Mouse (Mus musculus): ENCODE results near the gene Sin3b. TPM values are rescaled to one million over a fixed set of nuclear protein-coding genes. Genes with fewer than 3 reads are reported as not detected.
"Not testable (repeated sequence)": the region's sequence is repeated elsewhere in the genome, so short reads cannot be mapped to it uniquely, and the experiment has no call there.

The Sin3b gene
- total RNA-seq (2021), result 100 to 1,000 TPM; 139 to 142 TPM

GRCm38 (mm10) chr8:72722769-72723650 is at the start of gene Sin3b:
Gene Sin3b, plus strand, starts transcription at chr8:72723285.
- intact Hi-C loops (cut with DNase I), result no loop called here

GRCm38 (mm10) chr8:72674184-72674583 is 48.9 kb upstream of the Sin3b start:
- intact Hi-C loops (cut with DNase I), result no loop called here
- peak in 1 of 2 experiments; percentile 28 for DNase-seq (ENCODE audit: low spot score in 2 of 2)

More at GRCm38 (mm10) chr8:72722769-72723650, at the start of gene Sin3b:
- DNase-seq (ENCODE audit: low spot score in 2 of 2), result peak; percentile 89 to 96

GRCm38 (mm10) chr8:72676436-72676835 is 46.6 kb upstream of the Sin3b start:
- intact Hi-C loops (cut with DNase I), result no loop called here
- DNase-seq (ENCODE audit: low spot score in 2 of 2), result no peak

- DNase-seq (ENCODE audit: low spot score in 2 of 2); intact Hi-C loops (cut with DNase I): not testable (repeated sequence)
Measured at GRCm38 (mm10) chr8:72676844-72677243, 46.2 kb upstream of the Sin3b start.

- DNase-seq (ENCODE audit: low spot score in 2 of 2), result no peak
- intact Hi-C loops (cut with DNase I), result no loop called here
Measured at GRCm38 (mm10) chr8:72677331-72677730, 45.8 kb upstream of the Sin3b start.

GRCm38 (mm10) chr8:72680133-72680532 is 43.0 kb upstream of the Sin3b start:
- intact Hi-C loops (cut with DNase I), result loop anchor here (2.0 kb wide), 1 partner anchor 63 kb away; no protein-coding TSS in a partner anchor

GRCm38 (mm10) chr8:72682051-72682687 is 40.9 kb upstream of the Sin3b start:
- DNase-seq (ENCODE audit: low spot score in 2 of 2), result peak; percentile 16 to 63
- intact Hi-C loops (cut with DNase I), result no loop called here

More at GRCm38 (mm10) chr8:72680133-72680532, 43.0 kb upstream of the Sin3b start:
- DNase-seq (ENCODE audit: low spot score in 2 of 2), result peak; percentile 75 to 90

GRCm38 (mm10) chr8:72683010-72683521 is 40.0 kb upstream of the Sin3b start:
- DNase-seq (ENCODE audit: low spot score in 2 of 2), result no peak
- intact Hi-C loops (cut with DNase I), result no loop called here

GRCm38 (mm10) chr8:72683572-72684099 is 39.4 kb upstream of the Sin3b start:
- intact Hi-C loops (cut with DNase I), result not testable (repeated sequence)
- peak in 1 of 2 experiments; percentile 57 for DNase-seq (ENCODE audit: low spot score in 2 of 2)

GRCm38 (mm10) chr8:72698349-72698926 is 24.6 kb upstream of the Sin3b start:
- intact Hi-C loops (cut with DNase I), result no loop called here
- DNase-seq (ENCODE audit: low spot score in 2 of 2), result no peak

- intact Hi-C loops (cut with DNase I), result no loop called here
- DNase-seq (ENCODE audit: low spot score in 2 of 2), result no peak
Measured at GRCm38 (mm10) chr8:72712569-72712968, 10.5 kb upstream of the Sin3b start.

- no peak for DNase-seq (ENCODE audit: low spot score in 2 of 2)
- intact Hi-C loops (cut with DNase I), result no loop called here
Measured at GRCm38 (mm10) chr8:72716594-72716993, 6.5 kb upstream of the Sin3b start.

- no peak for DNase-seq (ENCODE audit: low spot score in 2 of 2)
- intact Hi-C loops (cut with DNase I), result no loop called here
Measured at GRCm38 (mm10) chr8:72720541-72720940, 2.5 kb upstream of the Sin3b start.

- intact Hi-C loops (cut with DNase I), result no loop called here
- peak in 1 of 2 experiments; percentile 33 for DNase-seq (ENCODE audit: low spot score in 2 of 2)
Measured at GRCm38 (mm10) chr8:72723651-72724001, 541 bp downstream of the Sin3b start.

GRCm38 (mm10) chr8:72728636-72729035 is 5.6 kb downstream of the Sin3b start:
- intact Hi-C loops (cut with DNase I), result no loop called here
- DNase-seq (ENCODE audit: low spot score in 2 of 2), result no peak

GRCm38 (mm10) chr8:72735001-72735400 is 11.9 kb downstream of the Sin3b start:
- no peak for DNase-seq (ENCODE audit: low spot score in 2 of 2)
- intact Hi-C loops (cut with DNase I), result no loop called here

GRCm38 (mm10) chr8:72736868-72737267 is 13.8 kb downstream of the Sin3b start:
- intact Hi-C loops (cut with DNase I), result no loop called here
- no peak for DNase-seq (ENCODE audit: low spot score in 2 of 2)

GRCm38 (mm10) chr8:72746061-72746460 is 23.0 kb downstream of the Sin3b start:
- DNase-seq (ENCODE audit: low spot score in 2 of 2), result peak; percentile 65 to 68
- intact Hi-C loops (cut with DNase I), result no loop called here

- DNase-seq (ENCODE audit: low spot score in 2 of 2), result no peak
- intact Hi-C loops (cut with DNase I), result no loop called here
Measured at GRCm38 (mm10) chr8:72749846-72750245, 26.8 kb downstream of the Sin3b start.

- no peak for DNase-seq (ENCODE audit: low spot score in 2 of 2)
- intact Hi-C loops (cut with DNase I), result no loop called here
Measured at GRCm38 (mm10) chr8:72750266-72750665, 27.2 kb downstream of the Sin3b start.
